Mouse (Mus musculus): ENCODE data around the gene Kcna3.

Kcna3 gene

GRCm38 (mm10) chr3:107035521-107036457 lies at the start of gene Kcna3:
Gene Kcna3, plus strand, starts transcription at chr3:107036169.
- DNase-seq = peak; percentile 97

- DNase-seq = peak; percentile 50
These were observed 44.6 kb upstream of the Kcna3 start for GRCm38 (mm10) chr3:106991334-106991733.

- DNase-seq = peak; percentile 74
These were observed 40.6 kb upstream of the Kcna3 start for GRCm38 (mm10) chr3:106995347-106995746.

- DNase-seq = peak; percentile 69
These were observed 39.8 kb upstream of the Kcna3 start for GRCm38 (mm10) chr3:106996186-106996585.

- no peak for DNase-seq
These were observed 37.6 kb upstream of the Kcna3 start for GRCm38 (mm10) chr3:106998370-106998769.

- DNase-seq = no peak
These were observed 35.8 kb upstream of the Kcna3 start for GRCm38 (mm10) chr3:107000165-107000564.

GRCm38 (mm10) chr3:107002249-107003123 lies 33.5 kb upstream of the Kcna3 start:
- DNase-seq = no peak

- no peak for DNase-seq
These were observed 26.5 kb upstream of the Kcna3 start for GRCm38 (mm10) chr3:107009329-107010076.

GRCm38 (mm10) chr3:107018286-107018685 lies 17.7 kb upstream of the Kcna3 start:
- no peak for DNase-seq

GRCm38 (mm10) chr3:107031547-107031946 lies 4.4 kb upstream of the Kcna3 start:
- no peak for DNase-seq

GRCm38 (mm10) chr3:107034776-107035175 lies 1.2 kb upstream of the Kcna3 start:
- DNase-seq = no peak

GRCm38 (mm10) chr3:107036458-107037039 lies 580 bp downstream of the Kcna3 start:
- DNase-seq = no peak

- DNase-seq = no peak
These were observed 1.1 kb downstream of the Kcna3 start for GRCm38 (mm10) chr3:107037105-107037504.

GRCm38 (mm10) chr3:107037536-107038155 lies 1.7 kb downstream of the Kcna3 start:
- no peak for DNase-seq

GRCm38 (mm10) chr3:107038156-107038536 lies 2.2 kb downstream of the Kcna3 start:
- DNase-seq = peak; percentile 43

- DNase-seq = peak; percentile 74
These were observed 2.8 kb downstream of the Kcna3 start for GRCm38 (mm10) chr3:107038661-107039223.

- no peak for DNase-seq
These were observed 3.3 kb downstream of the Kcna3 start for GRCm38 (mm10) chr3:107039306-107039705.

GRCm38 (mm10) chr3:107040408-107040807 lies 4.4 kb downstream of the Kcna3 start:
- no peak for DNase-seq

GRCm38 (mm10) chr3:107041718-107042117 lies 5.7 kb downstream of the Kcna3 start:
- DNase-seq = no peak

GRCm38 (mm10) chr3:107061468-107061867 lies 25.5 kb downstream of the Kcna3 start:
- no peak for DNase-seq

GRCm38 (mm10) chr3:107062771-107063170 lies 26.8 kb downstream of the Kcna3 start:
- peak; percentile 91 for DNase-seq

Measured in heart, adult 11 months (tissue).